Mouse (Mus musculus): ENCODE measurements around the gene Slc35d1. TPM values are rescaled to one million over a fixed set of nuclear protein-coding genes. Genes with fewer than 3 reads are reported as not detected.

Gene Slc35d1
- polyA plus RNA-seq (2014; fragmentation: Nextera tagmentation; extraction: Ambion mirVana): 13.5 and 14.5 TPM in 2 replicates

DNA sequence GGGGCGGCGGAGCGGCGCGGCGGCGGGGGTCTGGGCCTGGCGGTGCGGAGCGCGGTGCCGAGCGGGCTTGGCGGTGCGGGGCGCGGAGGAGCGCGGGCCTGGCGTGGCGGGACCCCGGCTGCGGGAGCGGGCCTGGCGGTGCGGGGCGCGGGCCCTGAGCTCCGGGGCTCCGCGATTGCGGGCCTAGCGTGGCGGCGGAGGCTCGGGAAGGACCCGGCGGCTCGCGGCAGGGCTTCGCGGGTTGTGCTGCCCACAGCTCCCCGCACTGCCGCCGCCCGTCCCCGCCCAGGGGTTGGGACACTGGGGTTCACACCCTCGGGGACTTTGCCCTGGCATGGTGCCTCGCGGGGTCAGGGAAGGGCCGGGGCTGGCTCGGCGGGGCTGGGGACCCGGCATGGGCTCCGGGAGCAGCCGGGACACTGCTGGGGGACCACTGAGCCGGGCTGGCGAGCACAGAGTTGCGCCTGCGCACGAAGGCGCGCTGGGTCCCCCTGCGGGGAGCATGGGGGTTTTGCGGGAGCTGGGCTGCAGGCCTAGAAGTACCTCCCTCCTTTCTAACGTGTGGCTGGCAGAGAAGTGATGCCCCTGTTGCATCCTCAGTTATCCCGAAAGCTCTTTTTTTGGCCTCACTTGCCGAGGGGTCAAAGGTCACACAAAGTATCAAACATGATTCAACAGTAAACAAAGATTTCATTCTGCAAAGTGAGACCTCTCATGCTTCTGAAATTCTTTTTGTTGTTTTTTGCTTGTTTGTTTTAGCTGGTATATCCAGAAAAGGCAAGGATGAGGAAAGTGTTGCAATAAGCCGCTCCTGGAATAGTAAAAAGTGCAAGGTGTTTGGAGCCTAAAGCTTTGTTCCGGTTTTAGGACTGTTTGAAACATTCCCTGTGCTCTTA lies at the start of gene Slc35d1:
Gene Slc35d1, minus strand, starts transcription at position 240 of the 896 bp plus-strand sequence.
- peak; percentile 91 for DNase-seq
- TF ChIP-seq CTCF (IDR thresholded peaks at IDR 0.05; ENCODE audit: low read depth): peak; percentile 33
- ATAC-seq (ENCODE audit: insufficient read depth): peak; percentile 95

DNA sequence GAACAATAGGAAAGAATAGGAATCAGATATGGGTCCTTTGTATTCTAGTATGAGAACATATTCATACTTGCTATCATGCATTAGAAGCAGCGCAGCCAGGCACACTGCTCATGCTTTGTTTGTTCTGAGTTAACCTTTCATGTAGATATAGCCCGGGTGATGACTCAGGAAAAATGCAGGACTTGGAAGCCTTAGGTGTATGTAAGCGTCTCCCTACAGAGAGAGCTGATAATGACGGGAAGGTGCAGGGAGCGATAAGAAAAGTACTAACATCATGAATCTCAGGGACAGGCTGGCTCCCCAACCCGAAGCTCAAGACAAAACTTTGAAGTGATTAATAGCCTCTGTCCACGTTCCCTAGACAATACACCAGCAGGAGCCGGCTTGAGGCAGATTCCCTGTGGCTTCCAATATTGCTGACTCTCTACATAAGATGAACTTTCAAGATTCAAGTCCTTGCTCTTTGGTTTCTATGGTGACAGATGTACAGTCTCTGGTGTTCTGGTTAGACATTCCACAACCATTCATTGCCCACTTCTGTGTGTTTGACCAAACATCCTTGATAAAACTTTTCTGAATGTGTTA lies 48.9 kb upstream of the Slc35d1 start:
- no peak for TF ChIP-seq CTCF (IDR thresholded peaks at IDR 0.05; ENCODE audit: low read depth)
- ATAC-seq (ENCODE audit: insufficient read depth): peak; percentile 38; the same call in 1 of the 2 replicates
- Histone ChIP-seq H3K4me2 (no peak overlapping the region), H3K36me3 (ENCODE audit: insufficient read depth) (no peaks in the 10 kb centered on the region), H3K4me3 (ENCODE audit: low read depth, low read length) (no peak overlapping the region), H3K27me3 (ENCODE audit: insufficient read depth, low read length) (no peaks in the 10 kb centered on the region), H3K4me1 (ENCODE audit: insufficient read depth) (no peaks in the 10 kb centered on the region), H3K27ac (ENCODE audit: low read depth) (no peak overlapping the region), H3K9ac (no peak overlapping the region), H3K9me3 (ENCODE audit: low read depth, low read length) (no peaks in the 10 kb centered on the region)
- DNase-seq: peak; percentile 18
- 7% methylated on average over 8 of the region's 8 CpGs for WGBS

More for the DNA sequence above, at the start of gene Slc35d1:
- Histone ChIP-seq H3K4me1 (ENCODE audit: insufficient read depth) (0 out of 2 replicates have a peak, but pooled peaks cover 3% of the 10 kb centered on the region), H3K27me3 (ENCODE audit: insufficient read depth, low read length) (no peaks in the 10 kb centered on the region), H3K36me3 (ENCODE audit: insufficient read depth) (0 out of 2 replicates have a peak, but pooled peaks cover 2% of the 10 kb centered on the region), H3K9ac (peak within 1 kb of the TSS; percentile 98), H3K27ac (ENCODE audit: low read depth) (peak within 1 kb of the TSS; percentile 98), H3K4me2 (peak within 1 kb of the TSS; percentile 84), H3K9me3 (ENCODE audit: low read depth, low read length) (no peaks in the 10 kb centered on the region), H3K4me3 (ENCODE audit: low read depth, low read length) (peak within 1 kb of the TSS; percentile 92)
- 3% methylated on average over 43 of the region's 70 CpGs for WGBS

GRCm38 (mm10) chr4:103263378-103263777 lies 48.4 kb upstream of the Slc35d1 start:
- H3K9me3 ChIP-seq (ENCODE audit: low read depth, low read length): no peaks in the 10 kb centered on the region
- H3K27me3 ChIP-seq (ENCODE audit: insufficient read depth, low read length): no peaks in the 10 kb centered on the region
- H3K4me2 ChIP-seq: no peak overlapping the region
- H3K9ac ChIP-seq: no peak overlapping the region
- no peaks in the 10 kb centered on the region for H3K4me1 ChIP-seq (ENCODE audit: insufficient read depth)
- H3K36me3 ChIP-seq (ENCODE audit: insufficient read depth): no peaks in the 10 kb centered on the region
- 12% methylated on average over 5 of the region's 5 CpGs for WGBS
- DNase-seq: peak; percentile 2
- no peak overlapping the region for H3K27ac ChIP-seq (ENCODE audit: low read depth)
- ATAC-seq (ENCODE audit: insufficient read depth): no peak
- TF ChIP-seq CTCF (IDR thresholded peaks at IDR 0.05; ENCODE audit: low read depth): no peak
- no peak overlapping the region for H3K4me3 ChIP-seq (ENCODE audit: low read depth, low read length)

GRCm38 (mm10) chr4:103258817-103259216 lies 43.9 kb upstream of the Slc35d1 start:
- DNase-seq (no peak), ATAC-seq (ENCODE audit: insufficient read depth) (no peak)
- no peak overlapping the region for H3K9ac ChIP-seq
- H3K27me3 ChIP-seq (ENCODE audit: insufficient read depth, low read length): no peaks in the 10 kb centered on the region
- WGBS: 74% methylated on average over 3 of the region's 3 CpGs
- H3K4me3 ChIP-seq (ENCODE audit: low read depth, low read length): no peak overlapping the region
- H3K27ac ChIP-seq (ENCODE audit: low read depth): no peak overlapping the region
- H3K4me2 ChIP-seq: no peak overlapping the region
- no peaks in the 10 kb centered on the region for H3K9me3 ChIP-seq (ENCODE audit: low read depth, low read length)
- no peaks in the 10 kb centered on the region for H3K36me3 ChIP-seq (ENCODE audit: insufficient read depth)
- TF ChIP-seq CTCF (IDR thresholded peaks at IDR 0.05; ENCODE audit: low read depth): no peak
- no peaks in the 10 kb centered on the region for H3K4me1 ChIP-seq (ENCODE audit: insufficient read depth)

DNA sequence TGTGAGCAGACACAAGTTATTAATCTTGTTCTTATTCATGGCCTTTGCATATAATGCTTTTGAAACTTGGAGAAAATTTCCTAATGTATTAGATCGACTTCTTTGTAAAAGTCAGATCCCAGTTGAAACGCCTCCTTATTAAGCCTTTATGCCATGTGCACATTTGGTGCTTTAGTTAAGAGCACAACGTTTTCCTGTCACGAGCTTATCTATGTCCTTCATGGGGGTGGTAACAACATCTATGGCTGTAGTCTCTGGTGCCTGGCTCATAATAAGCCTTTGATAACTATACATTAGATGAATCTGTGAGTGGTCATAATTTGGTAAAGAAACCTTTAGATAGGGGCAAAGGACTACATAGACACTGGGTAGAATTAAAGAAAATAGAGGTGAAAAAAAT lies 38.9 kb upstream of the Slc35d1 start:
- Histone ChIP-seq H3K4me2 (no peak overlapping the region), H3K27ac (ENCODE audit: low read depth) (no peak overlapping the region), H3K27me3 (ENCODE audit: insufficient read depth, low read length) (no peaks in the 10 kb centered on the region), H3K9ac (no peak overlapping the region), H3K4me3 (ENCODE audit: low read depth, low read length) (no peak overlapping the region), H3K36me3 (ENCODE audit: insufficient read depth) (no peaks in the 10 kb centered on the region), H3K9me3 (ENCODE audit: low read depth, low read length) (no peaks in the 10 kb centered on the region), H3K4me1 (ENCODE audit: insufficient read depth) (no peaks in the 10 kb centered on the region)
- ATAC-seq (ENCODE audit: insufficient read depth) (no peak), DNase-seq (no peak)
- 74% methylated on average over 4 of the region's 4 CpGs for WGBS
- TF ChIP-seq CTCF (IDR thresholded peaks at IDR 0.05; ENCODE audit: low read depth): no peak

GRCm38 (mm10) chr4:103249436-103250085 lies 34.6 kb upstream of the Slc35d1 start:
- H3K27ac ChIP-seq (ENCODE audit: low read depth): no peak overlapping the region
- ATAC-seq (ENCODE audit: insufficient read depth) (no peak), DNase-seq (no peak)
- H3K9ac ChIP-seq: no peak overlapping the region
- TF ChIP-seq CTCF (IDR thresholded peaks at IDR 0.05; ENCODE audit: low read depth): no peak
- H3K4me3 ChIP-seq (ENCODE audit: low read depth, low read length): no peak overlapping the region
- H3K9me3 ChIP-seq (ENCODE audit: low read depth, low read length): no peaks in the 10 kb centered on the region
- no peaks in the 10 kb centered on the region for H3K4me1 ChIP-seq (ENCODE audit: insufficient read depth)
- whole genome bisulfite sequencing: 29% methylated on average over 6 of the region's 6 CpGs
- H3K4me2 ChIP-seq: no peak overlapping the region
- H3K27me3 ChIP-seq (ENCODE audit: insufficient read depth, low read length): no peaks in the 10 kb centered on the region
- no peaks in the 10 kb centered on the region for H3K36me3 ChIP-seq (ENCODE audit: insufficient read depth)

DNA sequence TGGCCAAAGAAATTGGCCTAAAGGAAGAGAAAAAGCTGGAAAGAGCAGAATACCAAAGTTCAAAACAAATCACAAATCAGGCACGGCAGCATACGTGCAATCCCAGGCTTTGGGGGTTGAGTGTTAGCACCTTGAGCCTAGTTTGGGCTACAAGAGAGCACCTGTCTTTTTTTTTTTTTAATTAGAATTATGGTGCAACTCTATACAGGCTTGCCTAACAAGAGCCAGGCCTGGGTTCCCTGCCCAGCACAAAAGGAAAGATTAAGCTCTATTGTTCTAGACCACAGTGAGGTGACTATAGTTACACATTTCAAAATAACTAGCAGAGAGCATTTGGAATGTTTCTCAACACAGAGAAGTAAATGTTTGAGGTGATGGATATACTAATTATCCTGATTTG lies 32.8 kb upstream of the Slc35d1 start:
- no peak overlapping the region for H3K9ac ChIP-seq
- no peaks in the 10 kb centered on the region for H3K27me3 ChIP-seq (ENCODE audit: insufficient read depth, low read length)
- DNase-seq (no peak), ATAC-seq (ENCODE audit: insufficient read depth) (no peak)
- no peak for TF ChIP-seq CTCF (IDR thresholded peaks at IDR 0.05; ENCODE audit: low read depth)
- H3K4me1 ChIP-seq (ENCODE audit: insufficient read depth): no peaks in the 10 kb centered on the region
- H3K27ac ChIP-seq (ENCODE audit: low read depth): no peak overlapping the region
- no peaks in the 10 kb centered on the region for H3K36me3 ChIP-seq (ENCODE audit: insufficient read depth)
- H3K4me3 ChIP-seq (ENCODE audit: low read depth, low read length): no peak overlapping the region
- H3K9me3 ChIP-seq (ENCODE audit: low read depth, low read length): no peaks in the 10 kb centered on the region
- H3K4me2 ChIP-seq: no peak overlapping the region
- WGBS: 84% methylated on average over 2 of the region's 2 CpGs
